Mouse (Mus musculus): ENCODE results near the gene Mlx.

The Mlx gene

DNA sequence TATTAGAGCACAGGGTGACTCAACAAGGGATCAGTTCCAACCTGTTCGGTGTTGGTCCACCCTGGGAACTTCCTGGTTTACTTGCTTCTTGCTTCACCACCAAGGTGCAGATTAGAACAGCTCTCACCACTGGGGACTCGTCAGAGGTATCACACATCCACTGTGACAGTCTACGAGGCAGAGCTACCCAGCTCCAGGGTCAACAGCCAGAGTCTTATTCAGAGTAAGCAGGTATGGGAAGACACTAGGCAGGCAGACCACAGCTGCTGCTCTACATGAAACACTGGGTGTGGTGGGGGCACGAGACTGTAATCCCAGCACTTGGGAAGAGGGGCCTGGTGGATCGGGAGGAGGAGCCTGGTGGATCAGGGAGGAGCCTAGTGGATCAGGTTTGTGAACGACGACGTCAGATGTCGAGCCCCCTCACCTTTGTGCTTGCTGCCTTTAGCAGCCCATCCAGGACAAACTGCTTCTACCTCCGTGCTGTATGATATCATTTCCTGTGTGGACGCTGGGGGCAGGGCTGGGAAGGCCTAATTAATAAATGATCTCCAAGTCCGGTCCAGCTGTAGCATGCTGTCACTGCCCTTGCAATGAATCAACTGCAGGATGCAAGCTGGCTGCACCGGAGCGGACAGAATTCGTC is 51.6 kb downstream of the Mlx start:
- ATAC-seq (ENCODE audit: low TSS enrichment), result no peak

DNA sequence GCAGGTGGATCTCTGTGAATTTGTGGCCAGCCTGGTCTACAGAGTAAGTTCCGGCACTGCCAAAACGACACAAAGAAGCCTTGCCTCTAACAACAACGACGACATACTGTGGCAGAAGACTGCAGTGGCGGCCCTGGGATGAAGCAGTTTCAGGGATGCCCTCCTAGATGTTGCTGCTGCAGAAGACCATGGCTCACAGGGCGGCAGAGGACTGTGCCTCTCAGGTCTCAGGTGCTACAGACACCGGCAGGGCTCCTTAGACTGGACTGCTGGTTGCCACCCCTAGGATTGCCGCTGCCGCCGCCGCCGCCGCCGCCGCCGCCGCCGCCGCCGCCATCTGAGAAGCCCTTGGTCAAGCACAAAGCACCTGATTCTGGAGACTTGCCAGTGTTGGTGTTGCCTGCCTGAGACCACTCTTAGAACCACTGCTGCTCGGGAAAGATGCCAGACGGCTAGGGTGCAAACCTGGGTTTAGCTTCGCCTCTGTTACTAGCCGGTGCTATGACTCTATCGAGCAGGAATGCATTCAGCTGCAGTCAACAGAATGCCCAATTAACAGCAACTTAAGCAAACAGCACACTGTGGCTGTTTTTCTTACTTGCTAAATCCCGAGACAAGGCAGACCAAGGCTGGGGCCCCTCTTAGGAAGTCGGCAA is 53.2 kb downstream of the Mlx start:
- ATAC-seq (ENCODE audit: low TSS enrichment), result peak; percentile 44; the same call in 1 of the 2 replicates

DNA sequence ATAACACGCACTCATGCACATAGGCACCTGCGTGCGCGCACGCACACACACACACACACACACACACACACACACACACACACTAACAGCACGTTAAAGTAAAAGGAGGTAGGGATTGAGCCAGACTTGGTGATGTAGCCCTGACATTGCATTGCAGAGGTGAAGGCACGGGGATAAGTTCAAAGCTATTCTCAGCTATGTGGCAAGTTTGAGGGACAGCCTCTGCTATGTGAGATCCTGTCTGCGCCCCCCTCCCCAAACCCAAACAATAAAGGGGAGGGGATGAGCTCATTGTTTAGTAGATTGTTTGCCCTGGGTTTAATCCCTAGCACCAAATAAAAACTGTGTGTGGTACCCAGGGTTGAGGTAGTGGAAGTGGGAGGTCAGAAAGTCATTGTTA is 54.0 kb downstream of the Mlx start:
- no peak for ATAC-seq (ENCODE audit: low TSS enrichment)

Data from frontal cortex, adult (tissue).